Mouse (Mus musculus) midbrain, postnatal 0 days (tissue): Measurements from ENCODE around the gene Galnt6. TPM values are rescaled to one million over a fixed set of nuclear protein-coding genes. Genes with fewer than 3 reads are reported as not detected.
"Not testable (repeated sequence)": the region's sequence is repeated elsewhere in the genome, so short reads cannot be mapped to it uniquely, and the experiment has no call there.

Source experiments
- ATAC-seq: fragments of 200-750 bp; cut with Nextera tagmentation; 2 replicates; pipeline ENCODE4 v1.8.0; 2017; ENCODE audit warnings: moderate number of reproducible peaks, mild to moderate bottlenecking, moderate TSS enrichment, moderate library complexity; ENCODE audit not compliant: low FRiP score
- DNase-seq: peaks from one replicate; pipeline ENCODE4 v3.0.0-alpha.2; 2015; ENCODE audit warnings: low spot score
- H3K27ac ChIP-seq: fragments of 300-500 bp; sonication (generic); 2 replicates; pipeline ENCODE4 v1.5.1; 2014; ENCODE audit warnings: low read depth, mild to moderate bottlenecking, low read length, mixed read lengths
- H3K27me3 ChIP-seq: fragments of 300-500 bp; sonication (generic); 2 replicates; pipeline ENCODE4 v1.6.1; 2014; ENCODE audit warnings: low read length, control low read depth, mixed read lengths; ENCODE audit not compliant: insufficient read depth
- H3K36me3 ChIP-seq: fragments of 300-500 bp; sonication (generic); 2 replicates; pipeline ENCODE4 v1.6.1; 2014; ENCODE audit warnings: low read length, control low read depth, mixed read lengths; ENCODE audit not compliant: insufficient read depth
- H3K4me1 ChIP-seq: fragments of 300-500 bp; sonication (generic); 2 replicates; pipeline ENCODE4 v1.6.1; 2014; ENCODE audit warnings: mild to moderate bottlenecking, control low read depth, antibody characterized with exemption, low read length, mixed read lengths; ENCODE audit not compliant: insufficient read depth
- H3K4me2 ChIP-seq: fragments of 300-500 bp; sonication (generic); 2 replicates; pipeline ENCODE4 v1.6.1; 2014; ENCODE audit warnings: low read depth, mild to moderate bottlenecking, low read length, mixed read lengths; ENCODE audit not compliant: poor library complexity, severe bottlenecking
- H3K4me3 ChIP-seq: fragments of 300-500 bp; sonication (generic); 2 replicates; pipeline ENCODE4 v1.5.1; 2014; ENCODE audit warnings: low read depth, mild to moderate bottlenecking, low read length, moderate library complexity
- H3K9ac ChIP-seq: fragments of 300-500 bp; sonication (generic); replicated peaks from 2 replicates; pipeline ENCODE4 v1.6.1; 2014; ENCODE audit warnings: mild to moderate bottlenecking, low read length, moderate library complexity, mixed read lengths; ENCODE audit not compliant: poor library complexity, severe bottlenecking
- H3K9me3 ChIP-seq: fragments of 300-500 bp; sonication (generic); 2 replicates; pipeline ENCODE4 v1.6.1; 2016; ENCODE audit warnings: low read length, control low read depth
- CTCF ChIP-seq: IDR thresholded peaks from 2 replicates; pipeline ENCODE4 v1.5.1; 2016; ENCODE audit warnings: antibody characterized with exemption, mild to moderate bottlenecking
- WGBS: fragments of 180-500 bp; shearing (Covaris S2); extraction: QIAGEN DNeasy Blood & Tissue Kit; methylation state at CpG from one replicate; pipeline ENCODE4 v1.1.7; 2014; 5-methylcytosine and 5-hydroxymethylcytosine counted together
- polyA plus RNA-seq: library from polyadenylated mRNA; unstranded; fragments of >200 nt; fragmentation: Nextera tagmentation; extraction: Ambion mirVana; gene quantifications from 2 replicates; pipeline ENCODE4 v1.2.1, GENCODE M21; 2015
- total RNA-seq: library from RNA; depleted of rRNA; stranded (reverse); fragments of >200 nt; gene quantifications from 2 replicates; pipeline ENCODE4 v1.2.3, GENCODE M21; 2014

Gene Galnt6
- total and polyA plus RNA-seq, 2 experiments from 2014 or later, result 0.16 to 0.20 TPM

- Histone ChIP-seq H3K4me2 (no peak overlapping the region), H3K27me3 (no peaks in the 10 kb centered on the region), H3K9me3 (no peaks in the 10 kb centered on the region), H3K4me1 (no peaks in the 10 kb centered on the region), H3K4me3 (no peak overlapping the region), H3K36me3 (peaks cover 14% of the 10 kb centered on the region), H3K27ac (no peak overlapping the region), H3K9ac (no peak overlapping the region)
- ATAC-seq (no peak), DNase-seq (no peak)
- peak; percentile 42; the same call in 1 of the 2 replicates for TF ChIP-seq CTCF
- WGBS, result 91% methylated on average over 4 of the region's 4 CpGs
Measured at GRCm38 (mm10) chr15:100772685-100773084, 43.5 kb upstream of the Galnt6 start.

- ATAC-seq (no peak), DNase-seq (no peak)
- Histone ChIP-seq H3K36me3 (peaks cover 8% of the 10 kb centered on the region), H3K27me3 (no peaks in the 10 kb centered on the region), H3K4me1 (no peaks in the 10 kb centered on the region), H3K9me3 (no peaks in the 10 kb centered on the region), H3K4me2 (no peak overlapping the region), H3K9ac (no peak overlapping the region), H3K27ac (no peak overlapping the region), H3K4me3 (no peak overlapping the region)
- 95% methylated on average over 5 of the region's 5 CpGs for WGBS
- TF ChIP-seq CTCF, result no peak
Measured at GRCm38 (mm10) chr15:100770338-100770737, 41.2 kb upstream of the Galnt6 start.

- not testable (repeated sequence) for H3K9ac ChIP-seq, H3K4me3 ChIP-seq, H3K9me3 ChIP-seq, DNase-seq, H3K4me1 ChIP-seq, ATAC-seq, H3K4me2 ChIP-seq, H3K27me3 ChIP-seq, H3K36me3 ChIP-seq, H3K27ac ChIP-seq
- WGBS, result 91% methylated on average over 4 of the region's 4 CpGs
Measured at GRCm38 (mm10) chr15:100769023-100769422, 39.8 kb upstream of the Galnt6 start.

GRCm38 (mm10) chr15:100767851-100768250 is 38.7 kb upstream of the Galnt6 start:
- no peak for TF ChIP-seq CTCF
- Histone ChIP-seq H3K4me1 (no peaks in the 10 kb centered on the region; the same call in 1 of the 2 replicates), H3K9ac (no peak overlapping the region), H3K4me3 (no peak overlapping the region), H3K27ac (no peak overlapping the region), H3K9me3 (no peaks in the 10 kb centered on the region), H3K27me3 (no peaks in the 10 kb centered on the region), H3K4me2 (no peak overlapping the region), H3K36me3 (peaks cover 6% of the 10 kb centered on the region)
- ATAC-seq, result no peak
- 89% methylated on average over 13 of the region's 13 CpGs for WGBS
- DNase-seq, result no peak

GRCm38 (mm10) chr15:100766826-100767225 is 37.6 kb upstream of the Galnt6 start:
- H3K4me3 ChIP-seq, result no peak overlapping the region
- no peak for ATAC-seq
- no peak for DNase-seq
- no peaks in the 10 kb centered on the region for H3K27me3 ChIP-seq
- no peaks in the 10 kb centered on the region for H3K9me3 ChIP-seq
- 78% methylated on average over 9 of the region's 9 CpGs for WGBS
- no peaks in the 10 kb centered on the region; the same call in 1 of the 2 replicates for H3K4me1 ChIP-seq
- no peak overlapping the region for H3K27ac ChIP-seq
- peaks cover 6% of the 10 kb centered on the region for H3K36me3 ChIP-seq
- H3K4me2 ChIP-seq, result no peak overlapping the region
- H3K9ac ChIP-seq, result no peak overlapping the region
- TF ChIP-seq CTCF, result no peak

GRCm38 (mm10) chr15:100764163-100764951 is 35.2 kb upstream of the Galnt6 start:
- H3K4me1 ChIP-seq, result peaks cover 5% of the 10 kb centered on the region; the same call in 1 of the 2 replicates
- peaks cover 6% of the 10 kb centered on the region for H3K36me3 ChIP-seq
- no peak for ATAC-seq
- no peak overlapping the region for H3K27ac ChIP-seq
- no peak overlapping the region for H3K4me3 ChIP-seq
- no peak for DNase-seq
- 91% methylated on average over 16 of the region's 16 CpGs for WGBS
- H3K27me3 ChIP-seq, result no peaks in the 10 kb centered on the region
- no peak overlapping the region for H3K9ac ChIP-seq
- no peak overlapping the region for H3K4me2 ChIP-seq
- no peaks in the 10 kb centered on the region for H3K9me3 ChIP-seq
- no peak for TF ChIP-seq CTCF
